In genomic region chr7:132801509-132801908, GRCm38 (mm10) we compare ENCODE assay signal across 15 mouse cellular contexts. TPM values are rescaled to one million over a fixed set of nuclear protein-coding genes. Genes with fewer than 3 reads are reported as not detected.
DNase-seq lines count a peak whose midpoint lies in the region; ATAC-seq and TF ChIP-seq lines count a peak whose summit lies in the region.
"Had no signal": no experiment of that assay in that cellular context is flagged by ENCODE, and none has a peak within 500 bp of the region (broad histone marks: within the 10 kb centered on the region; RNA-seq: fewer than 3 reads in every experiment).

No protein-coding gene starts in this region.

- no peak for TF ChIP-seq CTCF in heart, adult 2 months (IDR thresholded peaks at IDR 0.05)
- TF ChIP-seq CTCF in layer of hippocampus, adult 2 months (conservative IDR thresholded peaks at IDR 0.05): no peak

- H3K36me3 ChIP-seq in heart, adult 2 months (ENCODE audit: control insufficient read depth, insufficient read depth, low read length): peaks cover 15% of the 10 kb centered on the region
- H3K36me3 ChIP-seq: forebrain, embryonic 15.5 days had no signal

- DNase-seq in heart, adult 2 months: peak in 1 of 2 experiments; percentile 35
- DNase-seq in heart, postnatal 14 days: no peak
- DNase-seq in layer of hippocampus, adult 2 months (ENCODE audit: low spot score in 2 of 2): no peak
- no peak for DNase-seq in layer of hippocampus, adult 9-10 months (ENCODE audit: low spot score)
- peak; percentile 64 for DNase-seq in induced T-regulatory cell, adult 2 months (ENCODE audit: low read depth)
- DNase-seq in retina, postnatal 1 day: no peak
- no peak for DNase-seq in frontal cortex, postnatal 25 days (ENCODE audit: low spot score in 2 of 2)
- DNase-seq: adrenal gland, adult 8-10 months; thymus, adult 18-20 months had no signal

- TF ChIP-seq POLR2A in heart, adult 2 months (IDR thresholded peaks at IDR 0.05; ENCODE audit: insufficient read depth, low read depth, low read length): no peak

- peaks cover 70% of the 10 kb centered on the region for H3K4me1 ChIP-seq in heart, adult 2 months (ENCODE audit: control insufficient read depth, insufficient read depth, low read length)

- TF ChIP-seq EP300 in heart, adult 2 months (IDR thresholded peaks at IDR 0.05; ENCODE audit: insufficient read depth, low read depth, low read length): no peak

- intact Hi-C loops in heart, adult 2 months (cut with DNase I): no loop called here
- intact Hi-C loops in heart, postnatal 14 days (cut with DNase I): loop anchor here (2.0 kb wide), 1 partner anchor 15 kb away; no protein-coding TSS in a partner anchor

- WGBS in heart, adult 2 months: 58% methylated on average over 5 of the region's 5 CpGs

- H3K9ac ChIP-seq in heart, adult 2 months (ENCODE audit: low read depth, low read length): no peak overlapping the region
- H3K9ac ChIP-seq: embryonic facial prominence, embryonic 12.5 days; forebrain, embryonic 15.5 days had no signal

- no peaks in the 10 kb centered on the region for H3K27me3 ChIP-seq in heart, adult 2 months (ENCODE audit: control insufficient read depth, insufficient read depth, low read length)
- H3K27me3 ChIP-seq: embryonic facial prominence, embryonic 12.5 days; forebrain, embryonic 15.5 days had no signal

- peak; percentile 10 for ATAC-seq in CD4-positive, CD25-positive, alpha-beta regulatory T cell, adult 4 months
- ATAC-seq: forebrain, embryonic 15.5 days; hindbrain, embryonic 16.5 days had no signal

- H3K4me3 ChIP-seq in heart, adult 2 months: no peak overlapping the region
- H3K4me3 ChIP-seq in layer of hippocampus, adult 2 months: no peak overlapping the region
- H3K4me3 ChIP-seq: embryonic facial prominence, embryonic 12.5 days; forebrain, embryonic 15.5 days; midbrain, embryonic 10.5 days; myocyte had no signal

- peak overlapping the region; percentile 81 for H3K27ac ChIP-seq in heart, adult 2 months
- peak overlapping the region; percentile 54; the same call in 1 of the 2 replicates for H3K27ac ChIP-seq in layer of hippocampus, adult 2 months
- H3K27ac ChIP-seq: embryonic facial prominence, embryonic 12.5 days; forebrain, embryonic 15.5 days; midbrain, embryonic 10.5 days had no signal

- peaks cover 8% of the 10 kb centered on the region for H3K79me2 ChIP-seq in heart, adult 2 months (replicated peaks; ENCODE audit: control insufficient read depth, insufficient read depth, low read length)

RNA-seq across cellular contexts. Expression of gene Fam53b, which starts 12.2 kb away (rescaled TPM):
- 10 to 100 TPM; 22.0 to 26.9 TPM for total RNA-seq in heart, adult 2 months (2021)
- polyA plus RNA-seq in heart, adult 2 months (2012; rRNA removed): 22.5 and 25.7 TPM in 2 replicates
- 10 to 100 TPM; 29.2 to 34.1 TPM for total RNA-seq in heart, postnatal 14 days (2021)
- total RNA-seq in layer of hippocampus, adult 2 months (2021): 10 to 100 TPM; 42.3 to 54.8 TPM
- 100 to 1,000 TPM in 1 of 2 experiments, 10 to 100 TPM in 1; 73.4 to 102 TPM for polyA plus RNA-seq in CD4-positive, CD25-positive, alpha-beta regulatory T cell, adult 4 months (2017; shearing (Covaris generic))

RNA-seq across cellular contexts. Expression of gene Eef1akmt2, which starts 51.0 kb away (rescaled TPM):
- 1 to 10 TPM; 7.7 TPM for total RNA-seq in heart, adult 2 months (2021)
- 5.2 and 6.0 TPM in 2 replicates for polyA plus RNA-seq in heart, adult 2 months (2012; rRNA removed)
- total RNA-seq in heart, postnatal 14 days (2021): 10 to 100 TPM in 1 of 2 experiments, 1 to 10 TPM in 1; 9.5 to 10.9 TPM
- 10 to 100 TPM; 35.8 to 38.6 TPM for total RNA-seq in layer of hippocampus, adult 2 months (2021)
- 10 to 100 TPM; 55.3 to 58.5 TPM for polyA plus RNA-seq in CD4-positive, CD25-positive, alpha-beta regulatory T cell, adult 4 months (2017; shearing (Covaris generic))

RNA-seq across cellular contexts. Expression of gene Abraxas2, which starts 57.5 kb away (rescaled TPM):
- 10 to 100 TPM; 20.3 to 21.3 TPM for total RNA-seq in heart, adult 2 months (2021)
- 9.8 and 15.9 TPM in 2 replicates for polyA plus RNA-seq in heart, adult 2 months (2012; rRNA removed)
- 10 to 100 TPM; 19.2 to 20.8 TPM for total RNA-seq in heart, postnatal 14 days (2021)
- total RNA-seq in layer of hippocampus, adult 2 months (2021): 10 to 100 TPM; 28.8 to 30.3 TPM
- polyA plus RNA-seq in CD4-positive, CD25-positive, alpha-beta regulatory T cell, adult 4 months (2017; shearing (Covaris generic)): 10 to 100 TPM; 35.2 to 37.9 TPM
